11 mouse cellular contexts compared by ENCODE assay signal in genomic region chr2:145822783-145823729, GRCm38 (mm10).
A peak's percentile ranks its signal among the peaks of the same experiment; 100 is the strongest.
DNase-seq lines count a peak whose midpoint lies in the region; ATAC-seq and TF ChIP-seq lines count a peak whose summit lies in the region.
"Had no signal": no experiment of that assay in that cellular context is flagged by ENCODE, and none has a peak within 500 bp of the region (broad histone marks: within the 10 kb centered on the region; RNA-seq: fewer than 3 reads in every experiment).

No protein-coding gene starts in this region.

- no peak for TF ChIP-seq CTCF in heart, adult 2 months (IDR thresholded peaks at IDR 0.05)
- TF ChIP-seq CTCF in small intestine, adult 2 months (IDR thresholded peaks at IDR 0.05; ENCODE audit: extremely low read depth, insufficient read length, insufficient replicate concordance, low read depth, low read length) = no peak

- peak overlapping the region; percentile 58 for H3K4me3 ChIP-seq in heart, adult 2 months
- no peak overlapping the region for H3K4me3 ChIP-seq in heart, embryonic 11.5 days (ENCODE audit: low read depth, low read length)
- H3K4me3 ChIP-seq in embryonic facial prominence, embryonic 11.5 days (ENCODE audit: low read depth, low read length) = no peak overlapping the region
- peak overlapping the region; percentile 5; the same call in 1 of the 2 replicates for H3K4me3 ChIP-seq in small intestine, adult 2 months (ENCODE audit: low read depth, low read length)
- H3K4me3 ChIP-seq: embryonic facial prominence, embryonic 12.5 days; heart, embryonic 12.5 days; neural tube, embryonic 13.5 days had no signal

- TF ChIP-seq POLR2A in heart, adult 2 months (IDR thresholded peaks at IDR 0.05; ENCODE audit: insufficient read depth, low read depth, low read length) = no peak
- no peak for TF ChIP-seq POLR2A in small intestine, adult 2 months (IDR thresholded peaks at IDR 0.05; ENCODE audit: low read depth, low read length)

- H3K9me3 ChIP-seq in heart, embryonic 11.5 days (replicated peaks; ENCODE audit: control insufficient read depth, low read length) = no peaks in the 10 kb centered on the region
- H3K9me3 ChIP-seq in embryonic facial prominence, embryonic 11.5 days (replicated peaks; ENCODE audit: control insufficient read depth, low read length) = no peaks in the 10 kb centered on the region
- H3K9me3 ChIP-seq: embryonic facial prominence, embryonic 12.5 days; heart, embryonic 12.5 days; neural tube, embryonic 13.5 days had no signal

- TF ChIP-seq EP300 in heart, adult 2 months (IDR thresholded peaks at IDR 0.05; ENCODE audit: insufficient read depth, low read depth, low read length) = no peak

- no peaks in the 10 kb centered on the region for H3K79me2 ChIP-seq in heart, adult 2 months (replicated peaks; ENCODE audit: control insufficient read depth, insufficient read depth, low read length)

- no peak for ATAC-seq in heart, embryonic 11.5 days (replicated peaks; ENCODE audit: insufficient number of reproducible peaks, low FRiP score, low TSS enrichment)
- ATAC-seq in embryonic facial prominence, embryonic 11.5 days (replicated peaks; ENCODE audit: insufficient number of reproducible peaks, low FRiP score, low TSS enrichment, low read depth) = no peak

- H3K36me3 ChIP-seq in heart, adult 2 months (ENCODE audit: control insufficient read depth, insufficient read depth, low read length) = peaks cover 4% of the 10 kb centered on the region
- H3K36me3 ChIP-seq in heart, embryonic 11.5 days (ENCODE audit: control insufficient read depth, insufficient read depth, low read length) = no peaks in the 10 kb centered on the region
- no peaks in the 10 kb centered on the region for H3K36me3 ChIP-seq in embryonic facial prominence, embryonic 11.5 days (replicated peaks; ENCODE audit: control insufficient read depth, insufficient read depth, low read depth, low read length)
- no peaks in the 10 kb centered on the region for H3K36me3 ChIP-seq in small intestine, adult 2 months (ENCODE audit: control insufficient read depth, insufficient read depth, low read length)
- H3K36me3 ChIP-seq: embryonic facial prominence, embryonic 12.5 days; neural tube, embryonic 13.5 days had no signal

- no peak overlapping the region; the same call in 1 of the 2 replicates for H3K9ac ChIP-seq in heart, adult 2 months (ENCODE audit: low read depth, low read length)
- no peak overlapping the region for H3K9ac ChIP-seq in heart, embryonic 11.5 days (ENCODE audit: low read depth, low read length)
- H3K9ac ChIP-seq in embryonic facial prominence, embryonic 11.5 days (replicated peaks; ENCODE audit: low read length) = no peak overlapping the region
- H3K9ac ChIP-seq: embryonic facial prominence, embryonic 12.5 days; heart, embryonic 12.5 days; neural tube, embryonic 13.5 days had no signal

- H3K4me2 ChIP-seq in heart, embryonic 11.5 days = no peak overlapping the region
- no peak overlapping the region for H3K4me2 ChIP-seq in embryonic facial prominence, embryonic 11.5 days (ENCODE audit: low read depth, low read length)
- H3K4me2 ChIP-seq: embryonic facial prominence, embryonic 12.5 days; neural tube, embryonic 13.5 days had no signal

- intact Hi-C loops in heart, adult 2 months (cut with DNase I) = loop anchor here (2.0 kb wide), 2 partner anchors 38 to 62 kb away; no protein-coding TSS in a partner anchor

- H3K27me3 ChIP-seq in heart, adult 2 months (ENCODE audit: control insufficient read depth, insufficient read depth, low read length) = no peaks in the 10 kb centered on the region
- H3K27me3 ChIP-seq in heart, embryonic 11.5 days (ENCODE audit: control insufficient read depth, insufficient read depth, low read length) = no peaks in the 10 kb centered on the region
- no peaks in the 10 kb centered on the region for H3K27me3 ChIP-seq in embryonic facial prominence, embryonic 11.5 days (ENCODE audit: control insufficient read depth, insufficient read depth, low read length)
- no peaks in the 10 kb centered on the region for H3K27me3 ChIP-seq in small intestine, adult 2 months (ENCODE audit: control insufficient read depth, insufficient read depth, low read length)
- H3K27me3 ChIP-seq: embryonic facial prominence, embryonic 12.5 days; heart, embryonic 12.5 days; neural tube, embryonic 13.5 days had no signal

- WGBS in heart, adult 2 months = 76% methylated on average over 3 of the region's 3 CpGs
- 81% methylated on average over 3 of the region's 3 CpGs for WGBS in heart, embryonic 11.5 days (ENCODE audit: insufficient replicate concordance)
- WGBS in embryonic facial prominence, embryonic 11.5 days = 76% methylated on average over 3 of the region's 3 CpGs
- 20% methylated on average over 3 of the region's 3 CpGs for WGBS in small intestine, adult 2 months

- peak overlapping the region; percentile 84 for H3K27ac ChIP-seq in heart, adult 2 months
- no peak overlapping the region for H3K27ac ChIP-seq in heart, embryonic 11.5 days (ENCODE audit: low read depth, low read length)
- no peak overlapping the region for H3K27ac ChIP-seq in embryonic facial prominence, embryonic 11.5 days (replicated peaks; ENCODE audit: low read depth, low read length)
- peak overlapping the region; percentile 92 for H3K27ac ChIP-seq in small intestine, adult 2 months (ENCODE audit: insufficient read depth, low read depth, low read length)
- H3K27ac ChIP-seq: embryonic facial prominence, embryonic 12.5 days; neural tube, embryonic 13.5 days had no signal

- peaks cover 6% of the 10 kb centered on the region for H3K4me1 ChIP-seq in heart, adult 2 months (ENCODE audit: control insufficient read depth, insufficient read depth, low read length)
- H3K4me1 ChIP-seq in heart, embryonic 11.5 days (ENCODE audit: control insufficient read depth, insufficient read depth, low read length) = peaks cover 7% of the 10 kb centered on the region; the same call in 1 of the 2 replicates
- H3K4me1 ChIP-seq in embryonic facial prominence, embryonic 11.5 days (ENCODE audit: control insufficient read depth, insufficient read depth, low read length) = no peaks in the 10 kb centered on the region
- H3K4me1 ChIP-seq in small intestine, adult 2 months (ENCODE audit: control insufficient read depth, insufficient read depth, insufficient read length, low read length) = peaks cover 13% of the 10 kb centered on the region
- H3K4me1 ChIP-seq: embryonic facial prominence, embryonic 12.5 days; neural tube, embryonic 13.5 days had no signal

- no peak for DNase-seq in heart, adult 2 months
- DNase-seq in embryonic facial prominence, embryonic 11.5 days (ENCODE audit: low spot score) = peak; percentile 18
- DNase-seq in kidney, postnatal 14 days = peak; percentile 75
- DNase-seq in Muller cell, postnatal 12 days (ENCODE audit: inconsistent ontology term) = no peak
- DNase-seq in left cerebral cortex, adult 18-20 months (ENCODE audit: low spot score in 2 of 2) = no peak
- DNase-seq in thymus, postnatal 4 days = no peak

Comparison
In these comparisons a context has a peak if more than half of its experiments do, and no peak if none do; other contexts are left out.
1. H3K27ac ChIP-seq: peak in heart, adult 2 months (single experiment) and small intestine, adult 2 months (single experiment); none in heart, embryonic 11.5 days (single experiment) and embryonic facial prominence, embryonic 11.5 days (single experiment).
2. H3K4me3 ChIP-seq: peak in heart, adult 2 months (single experiment) and small intestine, adult 2 months (single experiment); none in heart, embryonic 11.5 days (single experiment) and embryonic facial prominence, embryonic 11.5 days (single experiment).
3. DNase-seq: peak in embryonic facial prominence, embryonic 11.5 days (single experiment) and kidney, postnatal 14 days (single experiment); none in heart, adult 2 months (0 of 2), Muller cell, postnatal 12 days (single experiment), left cerebral cortex, adult 18-20 months (0 of 2) and thymus, postnatal 4 days (single experiment).